Mouse (Mus musculus) mouse trophoblast stem cell (cell line): Measurements from ENCODE around the gene Mthfd1l.

Experiments
- in situ Hi-C, 2 experiments: fragments of 300-500 bp; cut with MseI, MboI; formaldehyde crosslinking; loops; 2 replicates in 1 of 2; 3 replicates in 1 of 2; pipeline ENCODE4 v1.15.1; 2025

The Mthfd1l gene

GRCm38 (mm10) chr10:4146947-4147346, 174.0 kb downstream of the Mthfd1l start:
- in situ Hi-C loops, result no loop called here

- in situ Hi-C loops, result loop anchor here in 1 of 2 experiments (25.0 kb wide), 1 partner anchor 186 kb away; no protein-coding TSS in a partner anchor
Measured at GRCm38 (mm10) chr10:4151159-4151558, 178.2 kb downstream of the Mthfd1l start.

- in situ Hi-C loops, result loop anchor here in 1 of 2 experiments (25.0 kb wide), 1 partner anchor 185 kb away; no protein-coding TSS in a partner anchor
Measured at GRCm38 (mm10) chr10:4151862-4152776, 179.2 kb downstream of the Mthfd1l start.

- in situ Hi-C loops, result loop anchor here in 1 of 2 experiments (25.0 kb wide), 1 partner anchor 184 kb away; no protein-coding TSS in a partner anchor
Measured at GRCm38 (mm10) chr10:4153031-4153430, 180.1 kb downstream of the Mthfd1l start.

GRCm38 (mm10) chr10:4154035-4154434, 181.1 kb downstream of the Mthfd1l start:
- in situ Hi-C loops, result loop anchor here in 1 of 2 experiments (25.0 kb wide), 1 partner anchor 183 kb away; no protein-coding TSS in a partner anchor

GRCm38 (mm10) chr10:4155521-4155920, 182.6 kb downstream of the Mthfd1l start:
- in situ Hi-C loops, result loop anchor here in 1 of 2 experiments (25.0 kb wide), 1 partner anchor 182 kb away; no protein-coding TSS in a partner anchor

GRCm38 (mm10) chr10:4158533-4158932, 185.6 kb downstream of the Mthfd1l start:
- in situ Hi-C loops, result loop anchor here in 1 of 2 experiments (25.0 kb wide), 1 partner anchor 179 kb away; no protein-coding TSS in a partner anchor

GRCm38 (mm10) chr10:4159541-4160090, 186.7 kb downstream of the Mthfd1l start:
- in situ Hi-C loops, result loop anchor here in 1 of 2 experiments (25.0 kb wide), 1 partner anchor 178 kb away; no protein-coding TSS in a partner anchor

GRCm38 (mm10) chr10:4160242-4160785, 187.4 kb downstream of the Mthfd1l start:
- in situ Hi-C loops, result loop anchor here in 1 of 2 experiments (25.0 kb wide), 1 partner anchor 177 kb away; no protein-coding TSS in a partner anchor

GRCm38 (mm10) chr10:4162049-4162448, 189.1 kb downstream of the Mthfd1l start:
- in situ Hi-C loops, result loop anchor here in 1 of 2 experiments (25.0 kb wide), 1 partner anchor 175 kb away; no protein-coding TSS in a partner anchor

- in situ Hi-C loops, result loop anchor here in 1 of 2 experiments (25.0 kb wide), 1 partner anchor 174 kb away; no protein-coding TSS in a partner anchor
Measured at GRCm38 (mm10) chr10:4162976-4163375, 190.1 kb downstream of the Mthfd1l start.

- in situ Hi-C loops, result loop anchor here in 1 of 2 experiments (25.0 kb wide), 1 partner anchor 173 kb away; no protein-coding TSS in a partner anchor
Measured at GRCm38 (mm10) chr10:4164681-4165080, 191.8 kb downstream of the Mthfd1l start.

GRCm38 (mm10) chr10:4168222-4168798, 195.4 kb downstream of the Mthfd1l start:
- in situ Hi-C loops, result loop anchor here in 1 of 2 experiments (25.0 kb wide), 1 partner anchor 169 kb away; no protein-coding TSS in a partner anchor

- in situ Hi-C loops, result loop anchor here in 1 of 2 experiments (25.0 kb wide), 1 partner anchor 163 kb away; no protein-coding TSS in a partner anchor
Measured at GRCm38 (mm10) chr10:4174229-4174628, 201.3 kb downstream of the Mthfd1l start.

GRCm38 (mm10) chr10:4174717-4175116, 201.8 kb downstream of the Mthfd1l start:
- in situ Hi-C loops, result loop anchor here in 1 of 2 experiments (25.0 kb wide), 1 partner anchor 163 kb away; no protein-coding TSS in a partner anchor

GRCm38 (mm10) chr10:4177285-4177684, 204.4 kb downstream of the Mthfd1l start:
- in situ Hi-C loops, result no loop called here

- in situ Hi-C loops, result no loop called here
Measured at GRCm38 (mm10) chr10:4179049-4179790, 206.3 kb downstream of the Mthfd1l start.

- in situ Hi-C loops, result no loop called here
Measured at GRCm38 (mm10) chr10:4181953-4182352, 209.0 kb downstream of the Mthfd1l start.

- in situ Hi-C loops, result no loop called here
Measured at GRCm38 (mm10) chr10:4182406-4182805, 209.5 kb downstream of the Mthfd1l start.
